Mouse (Mus musculus): Measurements from ENCODE around the gene Tmem203.
"Not testable (repeated sequence)": the region's sequence is repeated elsewhere in the genome, so short reads cannot be mapped to it uniquely, and the experiment has no call there.

Gene Tmem203

DNA sequence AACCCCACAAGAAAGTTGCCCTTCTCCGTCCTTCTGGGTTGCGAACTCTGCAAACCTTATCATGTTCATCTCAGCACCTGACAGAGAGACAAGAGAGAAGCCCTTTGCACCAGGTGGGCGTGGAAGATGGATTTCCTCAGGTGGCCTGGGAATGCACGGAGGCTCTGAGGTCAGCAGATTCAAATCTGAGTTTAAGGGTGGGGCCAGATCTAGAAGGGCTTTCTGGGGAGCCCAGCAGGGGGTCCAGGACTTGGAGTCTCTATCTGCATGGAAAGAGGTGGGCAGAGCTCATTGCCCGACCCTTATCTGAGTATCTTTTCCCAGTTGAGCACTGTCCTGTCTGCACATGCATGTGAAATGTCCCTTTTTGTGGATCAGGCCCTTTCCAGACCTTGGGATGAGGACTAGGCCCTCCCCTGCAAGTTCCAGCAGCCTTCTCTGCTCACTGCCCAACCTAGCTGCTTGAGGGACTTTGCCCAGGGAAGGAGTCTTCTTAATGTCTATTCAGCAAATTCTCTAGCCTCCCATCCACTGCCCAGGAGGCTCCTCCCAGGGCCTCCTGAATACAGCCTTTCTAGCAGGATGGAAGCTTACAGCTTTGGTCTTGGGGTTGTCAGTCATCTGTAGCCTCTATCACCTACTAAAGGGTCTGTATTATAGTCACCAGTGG is 20.6 kb upstream of the Tmem203 start:
- no peak for DNase-seq

DNA sequence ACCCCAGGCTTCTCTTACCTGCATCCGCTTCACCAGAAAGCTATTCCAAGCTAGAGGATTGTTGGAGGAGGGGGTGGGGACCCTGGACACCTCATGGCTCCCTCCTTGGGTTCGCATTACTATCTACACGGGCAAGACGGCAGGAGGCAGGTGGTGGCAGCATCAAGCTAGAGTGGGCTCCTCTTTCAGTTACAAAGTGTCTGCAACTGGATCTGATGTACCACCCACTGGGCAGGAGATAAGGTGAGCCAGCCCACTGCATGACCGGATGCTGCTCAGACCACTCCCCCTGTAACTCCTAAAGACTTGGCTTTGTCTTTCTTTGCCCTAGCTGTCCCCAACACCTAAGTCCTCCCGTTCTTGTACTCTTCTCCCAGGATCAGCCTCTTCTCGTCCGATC is 18.6 kb upstream of the Tmem203 start, which contains the start of gene Rnf224:
Rnf224 (minus strand) TSS at position 174 of the 400 bp plus-strand sequence.
- DNase-seq: no peak

DNA sequence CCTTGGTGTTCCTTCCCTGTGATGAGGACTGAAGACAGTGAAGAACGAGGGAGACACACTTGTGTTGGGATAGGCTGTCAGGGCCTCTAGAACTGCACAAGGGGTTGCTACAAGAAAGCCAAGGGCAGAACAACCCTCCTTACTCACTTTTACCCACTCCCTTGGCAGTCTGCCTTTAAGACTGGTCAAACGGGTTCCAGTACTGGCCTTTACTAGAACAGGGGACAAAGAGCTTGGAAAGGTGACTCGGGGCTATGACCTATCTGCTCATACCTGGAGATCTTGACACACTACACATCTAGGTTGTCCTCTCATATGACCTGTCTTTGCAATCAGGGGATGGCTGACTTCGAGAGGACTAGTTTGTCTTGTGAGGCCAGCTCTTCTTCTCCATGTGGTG is 17.7 kb upstream of the Tmem203 start:
- DNase-seq: no peak

GRCm38 (mm10) chr2:25238106-25238505 is 17.1 kb upstream of the Tmem203 start:
- no peak for DNase-seq

DNA sequence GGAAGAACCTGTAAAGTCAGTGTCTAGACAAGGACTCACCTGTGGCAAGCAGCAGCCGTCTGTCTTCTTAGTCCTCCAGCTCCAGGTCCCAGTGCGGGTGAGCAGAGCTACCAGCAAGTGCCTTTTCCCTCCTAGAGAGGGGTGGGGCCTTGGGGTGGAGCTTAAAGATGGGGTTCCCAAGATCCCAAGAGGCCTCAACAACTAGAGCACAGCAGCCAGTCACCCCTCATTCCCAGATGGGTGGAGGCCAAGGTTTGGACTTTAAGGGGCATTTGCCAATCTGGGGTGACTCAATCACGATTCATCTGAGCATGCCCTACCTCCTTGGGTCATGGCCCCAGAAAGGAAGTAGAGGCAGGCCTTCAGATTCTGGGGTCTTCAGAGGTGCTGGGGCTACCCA is 15.5 kb upstream of the Tmem203 start:
- DNase-seq: no peak

DNA sequence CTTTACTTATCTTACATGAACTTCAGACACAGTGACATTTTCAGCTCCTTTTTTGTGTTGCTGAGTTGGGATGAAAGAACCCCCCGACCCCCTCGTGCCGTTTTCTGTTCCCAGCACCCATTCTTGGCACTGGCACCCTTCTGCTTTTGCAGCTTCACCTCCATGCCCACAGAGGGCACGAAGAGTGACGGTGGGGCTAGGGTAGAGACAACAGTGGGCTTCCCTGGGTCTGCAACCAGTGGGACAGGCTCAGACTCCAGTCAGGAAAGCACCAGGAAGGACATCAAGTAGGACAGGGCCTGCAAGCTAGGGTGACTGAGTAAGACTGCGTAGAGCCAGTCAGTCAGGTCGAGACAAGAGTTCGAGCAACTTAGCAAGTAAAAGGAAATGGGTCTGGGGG is 14.9 kb upstream of the Tmem203 start:
- no peak for DNase-seq

DNA sequence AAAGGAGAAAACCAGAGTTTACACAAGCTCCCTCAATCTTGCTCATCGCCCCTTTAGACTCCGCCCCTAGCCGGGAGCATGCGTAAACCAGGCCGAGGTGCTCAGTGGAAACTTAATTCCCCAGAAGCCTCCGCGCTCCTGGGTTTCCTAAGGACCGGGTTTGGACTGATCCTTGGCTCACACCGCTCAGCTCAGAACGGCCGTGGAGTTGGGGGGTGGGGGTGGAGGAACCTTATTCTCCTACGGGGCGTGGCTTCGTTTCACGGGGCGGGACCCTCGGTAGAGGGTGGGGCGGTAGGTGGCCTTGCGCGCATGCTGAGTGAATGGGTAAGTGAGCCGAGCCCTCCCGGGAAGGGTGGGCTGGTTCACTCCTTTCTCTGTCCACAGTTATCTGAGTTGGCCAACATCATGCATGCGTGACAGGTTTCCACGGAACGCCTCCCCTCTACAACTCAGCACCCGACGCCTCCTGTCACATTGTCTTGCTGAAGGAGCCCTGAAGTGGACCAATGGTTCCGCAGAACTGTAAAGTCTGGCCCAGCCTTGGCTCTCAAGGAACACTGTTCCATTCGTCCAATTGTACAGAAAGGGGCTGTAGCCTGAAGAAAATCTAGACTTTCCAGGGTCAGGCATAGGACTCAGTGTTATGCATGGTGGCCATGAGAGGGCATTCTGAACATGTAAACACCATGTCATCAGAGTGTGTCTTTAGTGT is 14.4 kb upstream of the Tmem203 start:
- DNase-seq: peak; percentile 69 to 83

DNA sequence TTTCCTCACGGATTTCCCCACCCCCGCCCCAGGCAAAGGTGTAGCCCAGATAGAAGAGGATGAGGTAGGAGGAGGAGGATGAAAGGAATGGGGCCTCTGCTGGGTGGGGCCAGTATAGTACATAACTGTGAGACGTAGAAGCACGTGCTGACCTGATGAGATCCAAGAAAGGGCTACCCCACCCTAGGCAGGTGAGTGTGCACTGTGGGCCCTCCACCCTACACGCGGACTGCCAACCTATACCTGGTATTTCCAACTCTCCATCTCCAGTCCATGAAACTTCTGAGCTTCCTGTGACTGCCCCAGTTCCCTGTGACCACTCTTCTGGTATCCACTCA is 13.8 kb upstream of the Tmem203 start:
- no peak for DNase-seq

GRCm38 (mm10) chr2:25242101-25242506 is 13.1 kb upstream of the Tmem203 start, which contains the start of the genes Rnf208 and Cysrt1:
Gene Rnf208, plus strand, starts transcription at chr2:25242255.
Gene Cysrt1, minus strand, starts transcription at chr2:25242452.
- peak; percentile 55 to 74 for DNase-seq

- peak; percentile 17 to 36 for DNase-seq
Measured at GRCm38 (mm10) chr2:25243342-25243741, 11.9 kb upstream of the Tmem203 start.

- DNase-seq: no peak
Measured at GRCm38 (mm10) chr2:25244144-25244543, 11.1 kb upstream of the Tmem203 start.

GRCm38 (mm10) chr2:25246183-25247072 is 8.8 kb upstream of the Tmem203 start, which contains the start of gene AL732309.1:
Gene AL732309.1, minus strand, starts transcription at chr2:25246863.
- peak in 1 of 2 experiments; percentile 53 for DNase-seq

GRCm38 (mm10) chr2:25252331-25252730 is 2.9 kb upstream of the Tmem203 start:
- DNase-seq: no peak

- DNase-seq: peak; percentile 56 to 64
Measured at GRCm38 (mm10) chr2:25256443-25257109, 1.3 kb downstream of the Tmem203 start.

GRCm38 (mm10) chr2:25257250-25257649 is 2.0 kb downstream of the Tmem203 start:
- not testable (repeated sequence) for DNase-seq

GRCm38 (mm10) chr2:25258887-25259286 is 3.6 kb downstream of the Tmem203 start:
- no peak for DNase-seq

GRCm38 (mm10) chr2:25261870-25262269 is 6.6 kb downstream of the Tmem203 start:
- no peak for DNase-seq

GRCm38 (mm10) chr2:25262291-25262767 is 7.1 kb downstream of the Tmem203 start, which contains the start of gene Tprn:
Gene Tprn, plus strand, starts transcription at chr2:25262618.
- peak; percentile 97 to 99 for DNase-seq

GRCm38 (mm10) chr2:25262795-25263622 is 7.8 kb downstream of the Tmem203 start:
- DNase-seq: peak; percentile 71 to 82

GRCm38 (mm10) chr2:25263623-25264285 is 8.5 kb downstream of the Tmem203 start:
- DNase-seq: peak; percentile 43 to 47

GRCm38 (mm10) chr2:25264286-25264660 is 9.0 kb downstream of the Tmem203 start:
- DNase-seq: no peak

All from cerebellum, adult 18-20 months (tissue).